In the genomic region with DNA sequence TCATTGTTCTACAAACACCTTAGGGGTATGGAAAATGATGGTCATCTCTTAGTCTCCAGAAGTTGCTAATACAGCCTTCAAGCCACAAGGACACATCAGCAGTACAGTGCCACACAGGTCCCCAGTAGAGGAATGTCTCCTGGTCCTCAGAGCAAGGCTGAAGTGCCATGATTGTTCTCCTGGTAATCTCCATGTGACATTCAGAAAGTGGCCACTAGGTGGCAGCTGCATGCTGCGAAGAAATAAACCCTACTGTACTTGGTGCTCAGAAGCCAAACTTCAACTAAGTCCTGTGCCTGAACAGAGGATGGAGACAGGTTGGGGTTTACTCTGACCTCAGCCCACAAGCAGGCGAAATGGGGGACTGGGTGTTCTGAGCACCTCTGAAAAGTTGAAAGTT, we compare ENCODE assay signal across 8 mouse cellular contexts. TPM values are rescaled to one million over a fixed set of nuclear protein-coding genes. Genes with fewer than 3 reads are reported as not detected.
DNase-seq lines count a peak whose midpoint lies in the region; ATAC-seq and TF ChIP-seq lines count a peak whose summit lies in the region.

No protein-coding gene starts in this region.

- H3K36me3 ChIP-seq in ES-Bruce4 (ENCODE audit: control insufficient read depth, insufficient read depth, low read length, poor library complexity, severe bottlenecking) = no peaks in the 10 kb centered on the region
- no peaks in the 10 kb centered on the region for H3K36me3 ChIP-seq in lung, embryonic 15.5 days

- ATAC-seq in lung, embryonic 15.5 days (ENCODE audit: borderline replicate concordance, extremely low read depth, low FRiP score, low TSS enrichment) = peak; percentile 35; the same call in 1 of the 2 replicates

- no peak overlapping the region for H3K27ac ChIP-seq in ES-Bruce4 (ENCODE audit: insufficient read depth, low read length)
- no peak overlapping the region for H3K27ac ChIP-seq in bone marrow macrophage, adult 2 months (ENCODE audit: insufficient read depth, low read depth, low read length)
- no peak overlapping the region for H3K27ac ChIP-seq in embryonic fibroblast, embryonic 13.5 days (ENCODE audit: insufficient read depth, low read length)
- H3K27ac ChIP-seq in lung, embryonic 15.5 days = no peak overlapping the region

- no peaks in the 10 kb centered on the region for H3K27me3 ChIP-seq in ES-Bruce4 (ENCODE audit: control insufficient read depth, insufficient read depth, low read length, poor library complexity, severe bottlenecking)
- H3K27me3 ChIP-seq in lung, embryonic 15.5 days = no peaks in the 10 kb centered on the region

- intact Hi-C loops in heart, postnatal 14 days (cut with DNase I) = loop anchor here (1.0 to 5.0 kb wide), 2 partner anchors 67 to 434 kb away; no protein-coding TSS in a partner anchor

- H3K4me2 ChIP-seq in lung, embryonic 15.5 days = no peak overlapping the region

- H3K4me1 ChIP-seq in ES-Bruce4 (ENCODE audit: control insufficient read depth, insufficient read depth, low read length) = no peaks in the 10 kb centered on the region
- peaks cover 20% of the 10 kb centered on the region for H3K4me1 ChIP-seq in bone marrow macrophage, adult 2 months (ENCODE audit: control insufficient read depth, insufficient read depth, low read length)
- 0 out of 2 replicates have a peak, but pooled peaks cover 4% of the 10 kb centered on the region for H3K4me1 ChIP-seq in embryonic fibroblast, embryonic 13.5 days (ENCODE audit: control insufficient read depth, insufficient read depth, low read length)
- no peaks in the 10 kb centered on the region for H3K4me1 ChIP-seq in lung, embryonic 15.5 days

- TF ChIP-seq CTCF in ES-Bruce4 (IDR thresholded peaks at IDR 0.05; ENCODE audit: low read depth, low read length) = peak; percentile 47
- TF ChIP-seq CTCF in bone marrow macrophage, adult 2 months (IDR thresholded peaks at IDR 0.05; ENCODE audit: low read depth, low read length) = peak; percentile 46
- peak; percentile 34; the same call in 1 of the 2 replicates for TF ChIP-seq CTCF in embryonic fibroblast, embryonic 13.5 days (IDR thresholded peaks at IDR 0.05; ENCODE audit: borderline replicate concordance, insufficient read depth, low read length)

- 2% methylated on average over 2 of the region's 2 CpGs for WGBS in lung, embryonic 15.5 days

- H3K9ac ChIP-seq in ES-Bruce4 (ENCODE audit: low read depth, poor library complexity, severe bottlenecking) = no peak overlapping the region
- H3K9ac ChIP-seq in lung, embryonic 15.5 days = no peak overlapping the region

- H3K4me3 ChIP-seq in ES-Bruce4 (ENCODE audit: low read depth, low read length) = no peak overlapping the region
- no peak overlapping the region for H3K4me3 ChIP-seq in bone marrow macrophage, adult 2 months (ENCODE audit: insufficient read depth, low read length)
- no peak overlapping the region for H3K4me3 ChIP-seq in embryonic fibroblast, embryonic 13.5 days (ENCODE audit: insufficient read depth, low read length)
- H3K4me3 ChIP-seq in lung, embryonic 15.5 days = no peak overlapping the region

- DNase-seq in heart, postnatal 14 days = peak; percentile 75 to 87
- peak; percentile 51 to 92 for DNase-seq in layer of hippocampus, adult 18-20 months (ENCODE audit: low spot score in 2 of 2)
- DNase-seq in ovary, postnatal 14 days (ENCODE audit: low spot score) = peak; percentile 74
- peak; percentile 25 to 79 for DNase-seq in thymus, postnatal 10 days (ENCODE audit: low spot score in 2 of 2)

- TF ChIP-seq POLR2A in ES-Bruce4 (IDR thresholded peaks at IDR 0.05; ENCODE audit: insufficient read depth, low read length) = no peak
- TF ChIP-seq POLR2A in bone marrow macrophage, adult 2 months (IDR thresholded peaks at IDR 0.05; ENCODE audit: borderline replicate concordance, low read depth, low read length) = no peak
- TF ChIP-seq POLR2A in embryonic fibroblast, embryonic 13.5 days (IDR thresholded peaks at IDR 0.05; ENCODE audit: low read depth, low read length) = no peak

- TF ChIP-seq EP300 in ES-Bruce4 (IDR thresholded peaks at IDR 0.05; ENCODE audit: insufficient read depth, low read depth, low read length) = no peak

- H3K9me3 ChIP-seq in ES-Bruce4 (replicated peaks; ENCODE audit: control insufficient read depth, insufficient read depth, low read length, poor library complexity, severe bottlenecking) = no peaks in the 10 kb centered on the region
- H3K9me3 ChIP-seq in lung, embryonic 15.5 days = no peaks in the 10 kb centered on the region

RNA-seq across cellular contexts. Expression of a gene that starts 14.9 kb away (rescaled TPM):
- polyA plus RNA-seq in ES-Bruce4 (2011; ENCODE audit: insufficient read depth, insufficient read length, low read depth, missing spikeins) = not detected in 2 replicates
- polyA plus RNA-seq in bone marrow macrophage, adult 2 months (2012; ENCODE audit: insufficient read depth, insufficient read length, missing spikeins) = 231 and 258 TPM in 2 replicates
- 0.91 TPM in 1 of 2 replicates, not detected in the other for polyA plus RNA-seq in embryonic fibroblast, embryonic 13.5 days (2011; ENCODE audit: insufficient read length, low read depth, missing spikeins)
- 1 to 10 TPM in 1 of 2 experiments, under 1 TPM in 1; 0.41 to 1.2 TPM for total RNA-seq in heart, postnatal 14 days (2021)
- 1 to 10 TPM; 1.4 to 1.7 TPM for total RNA-seq in layer of hippocampus, adult 18-20 months (2021)
- polyA plus RNA-seq in lung, embryonic 15.5 days (2015; fragmentation: Nextera tagmentation; extraction: Ambion mirVana) = 0.45 and 0.61 TPM in 2 replicates

Comparison
In these comparisons a context has a peak if more than half of its experiments do, and no peak if none do; other contexts are left out.
1. RNA of a gene that starts 14.9 kb away (polyA plus RNA-seq): 231 to 258 TPM in bone marrow macrophage, adult 2 months; 0.91 TPM in embryonic fibroblast, embryonic 13.5 days, 0.45 to 0.61 TPM in lung, embryonic 15.5 days and not detected in ES-Bruce4; every median in the first group is over 100 times any median in the second.
2. Peak in every context shown above with its lines, with median percentiles within 50 percentile points of each other: CTCF ChIP-seq and DNase-seq.